Mouse (Mus musculus) embryonic facial prominence, embryonic 13.5 days (tissue): ENCODE results near the gene Gpx8. TPM values are rescaled to one million over a fixed set of nuclear protein-coding genes. Genes with fewer than 3 reads are reported as not detected.

ENCODE experiments used
- ATAC-seq: fragments of 200-750 bp; cut with Nextera tagmentation; 2 replicates; pipeline ENCODE4 v1.8.0; 2017; ENCODE audit warnings: low read depth; ENCODE audit not compliant: insufficient number of reproducible peaks, insufficient read depth, low FRiP score, low TSS enrichment
- H3K27ac ChIP-seq: fragments of 300-500 bp; sonication (generic); 2 replicates; pipeline ENCODE4 v1.5.1; 2015; ENCODE audit warnings: moderate library complexity, mild to moderate bottlenecking, inconsistent platforms
- H3K27me3 ChIP-seq: fragments of 300-500 bp; sonication (generic); 2 replicates; pipeline ENCODE4 v1.6.1; 2015; ENCODE audit warnings: mild to moderate bottlenecking, inconsistent platforms
- H3K36me3 ChIP-seq: fragments of 300-500 bp; sonication (generic); 2 replicates; pipeline ENCODE4 v1.6.1; 2015; ENCODE audit warnings: mild to moderate bottlenecking, inconsistent platforms
- H3K4me1 ChIP-seq: fragments of 300-500 bp; sonication (generic); 2 replicates; pipeline ENCODE4 v1.6.1; 2015; ENCODE audit warnings: inconsistent platforms
- H3K4me2 ChIP-seq: fragments of 300-500 bp; sonication (generic); 2 replicates; pipeline ENCODE4 v1.6.1; 2015; ENCODE audit warnings: moderate library complexity, mild to moderate bottlenecking, inconsistent platforms
- H3K4me3 ChIP-seq: fragments of 300-500 bp; sonication (generic); 2 replicates; pipeline ENCODE4 v1.5.1; 2015; ENCODE audit warnings: mild to moderate bottlenecking, inconsistent platforms
- H3K9ac ChIP-seq: fragments of 300-500 bp; sonication (generic); 2 replicates; pipeline ENCODE4 v1.6.1; 2015; ENCODE audit warnings: mild to moderate bottlenecking, inconsistent platforms
- H3K9me3 ChIP-seq: fragments of 300-500 bp; sonication (generic); 2 replicates; pipeline ENCODE4 v1.6.1; 2016; ENCODE audit warnings: inconsistent platforms
- WGBS: fragments of 180-500 bp; shearing (Covaris S2); methylation state at CpG from one replicate; pipeline ENCODE4 v1.1.7; 2015; ENCODE audit warnings: mixed read lengths; 5-methylcytosine and 5-hydroxymethylcytosine counted together
- polyA plus RNA-seq: library from polyadenylated mRNA; unstranded; fragments of >200 nt; fragmentation: Nextera tagmentation; extraction: Ambion mirVana; gene quantifications from 2 replicates; pipeline ENCODE4 v1.2.1, GENCODE M21; 2015

The Gpx8 gene
- polyA plus RNA-seq, 1 experiment from 2014 or later = 205 TPM

DNA sequence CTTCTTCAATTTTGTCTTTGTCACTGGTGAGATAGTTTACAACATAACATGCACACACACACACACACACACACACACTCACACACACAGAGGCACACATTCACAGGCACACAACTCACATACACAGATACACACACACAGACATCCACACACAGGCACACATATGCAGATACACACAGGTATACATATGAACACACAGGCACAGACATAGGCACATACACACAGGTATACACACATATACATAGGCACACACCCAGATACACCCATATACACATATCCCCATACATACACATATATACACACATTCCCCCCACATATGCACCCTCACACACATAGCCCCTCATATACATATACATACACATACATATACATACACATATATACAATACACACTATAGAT lies 808 bp upstream of the Gpx8 start:
- peak overlapping the region; percentile 70 for H3K4me2 ChIP-seq
- H3K4me1 ChIP-seq = peaks cover 9% of the 10 kb centered on the region
- no peak overlapping the region for H3K9ac ChIP-seq
- H3K27ac ChIP-seq = no peak overlapping the region
- no peaks in the 10 kb centered on the region for H3K27me3 ChIP-seq
- H3K36me3 ChIP-seq = peaks cover 17% of the 10 kb centered on the region
- ATAC-seq = no peak
- no peaks in the 10 kb centered on the region for H3K9me3 ChIP-seq
- no peak overlapping the region for H3K4me3 ChIP-seq

DNA sequence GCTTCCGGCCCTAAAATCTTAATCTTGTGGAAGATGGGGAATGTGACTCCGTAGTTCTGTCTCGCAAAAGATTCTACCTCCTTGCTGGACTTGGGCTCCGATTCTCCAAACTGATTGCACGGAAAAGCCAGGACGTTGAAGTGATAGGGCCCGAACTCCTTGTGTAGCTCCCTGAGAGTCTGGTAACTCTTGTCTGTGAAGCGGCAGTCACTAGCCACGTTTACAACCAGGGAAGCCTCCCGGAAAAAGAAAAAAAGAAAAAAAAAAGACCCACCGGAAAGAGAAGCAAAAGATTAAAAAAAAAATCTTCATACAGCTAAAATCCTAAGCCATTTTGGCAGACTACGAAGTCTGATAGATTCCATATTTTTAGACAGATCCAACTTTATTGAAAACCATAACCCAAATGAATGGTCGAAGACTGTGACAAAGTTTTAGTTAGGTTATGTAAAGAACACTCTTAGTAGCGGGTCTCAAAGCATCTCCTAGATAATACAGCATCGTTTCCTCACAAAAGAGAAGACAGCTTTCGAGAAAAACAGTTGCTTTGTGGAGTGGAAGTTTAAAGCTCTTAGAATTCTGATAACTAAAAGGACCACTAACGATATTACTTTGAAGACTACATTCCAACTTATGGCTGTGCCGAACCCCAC lies 626 bp downstream of the Gpx8 start:
- Histone ChIP-seq H3K27me3 (no peaks in the 10 kb centered on the region), H3K9ac (peak overlapping the region; percentile 75), H3K4me3 (peak overlapping the region; percentile 65), H3K4me1 (peaks cover 9% of the 10 kb centered on the region), H3K4me2 (peak overlapping the region; percentile 70), H3K27ac (peak overlapping the region; percentile 88), H3K36me3 (peaks cover 26% of the 10 kb centered on the region), H3K9me3 (no peaks in the 10 kb centered on the region)
- ATAC-seq = no peak
- WGBS = 8% methylated on average over 18 of the region's 18 CpGs

DNA sequence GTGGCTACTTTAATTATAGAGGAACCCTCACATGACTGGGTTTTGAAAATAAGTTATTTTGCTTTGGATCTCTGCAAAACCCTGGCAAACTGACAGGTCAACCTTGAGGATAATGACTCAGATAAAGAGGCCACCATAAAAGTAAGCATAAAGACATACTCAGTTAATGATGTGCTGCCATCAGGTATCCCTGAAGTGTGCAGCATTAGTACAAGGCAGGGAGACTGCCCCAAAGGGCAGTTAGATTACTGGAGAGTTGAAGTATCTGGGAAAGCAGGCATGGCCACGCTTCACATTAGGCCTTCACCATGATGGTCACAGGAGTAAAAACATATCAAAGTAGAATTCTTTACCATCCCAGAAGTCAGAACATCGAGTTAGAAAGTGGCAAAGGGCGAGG lies 1.3 kb downstream of the Gpx8 start:
- H3K4me2 ChIP-seq = peak overlapping the region; percentile 70
- H3K4me3 ChIP-seq = peak overlapping the region; percentile 65
- WGBS = 50% methylated on average over 3 of the region's 3 CpGs
- H3K27ac ChIP-seq = peak overlapping the region; percentile 88; the same call in 1 of the 2 replicates
- H3K4me1 ChIP-seq = peaks cover 9% of the 10 kb centered on the region
- no peaks in the 10 kb centered on the region for H3K27me3 ChIP-seq
- H3K9me3 ChIP-seq = no peaks in the 10 kb centered on the region
- no peak for ATAC-seq
- H3K36me3 ChIP-seq = peaks cover 26% of the 10 kb centered on the region
- H3K9ac ChIP-seq = peak overlapping the region; percentile 75

DNA sequence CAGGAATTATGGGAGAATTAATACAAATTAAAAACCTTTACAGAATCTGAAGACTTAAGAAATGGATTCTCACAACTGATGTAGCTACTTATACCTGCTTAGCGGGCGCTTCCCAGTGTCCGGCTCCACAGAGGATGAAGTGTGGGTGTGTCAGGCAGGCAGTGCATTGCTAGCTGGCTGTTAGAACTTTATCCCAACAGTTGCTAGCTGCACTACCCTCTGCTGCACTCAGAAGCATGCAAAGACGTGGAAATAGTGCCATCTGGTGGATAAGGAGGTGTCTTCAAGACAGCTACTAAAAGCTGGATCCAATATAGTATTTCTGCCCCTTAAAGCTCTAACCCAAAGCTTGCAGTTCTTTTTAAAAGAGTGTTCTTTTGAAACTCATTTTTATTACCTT lies 10.4 kb downstream of the Gpx8 start:
- H3K4me1 ChIP-seq = peaks cover 22% of the 10 kb centered on the region
- no peak overlapping the region for H3K27ac ChIP-seq
- peak overlapping the region; percentile 56 for H3K4me3 ChIP-seq
- no peaks in the 10 kb centered on the region for H3K9me3 ChIP-seq
- ATAC-seq = peak; percentile 78
- 0% methylated on average over 4 of the region's 4 CpGs for WGBS
- peaks cover 47% of the 10 kb centered on the region for H3K27me3 ChIP-seq
- H3K4me2 ChIP-seq = peak overlapping the region; percentile 98
- H3K36me3 ChIP-seq = no peaks in the 10 kb centered on the region
- H3K9ac ChIP-seq = no peak overlapping the region

DNA sequence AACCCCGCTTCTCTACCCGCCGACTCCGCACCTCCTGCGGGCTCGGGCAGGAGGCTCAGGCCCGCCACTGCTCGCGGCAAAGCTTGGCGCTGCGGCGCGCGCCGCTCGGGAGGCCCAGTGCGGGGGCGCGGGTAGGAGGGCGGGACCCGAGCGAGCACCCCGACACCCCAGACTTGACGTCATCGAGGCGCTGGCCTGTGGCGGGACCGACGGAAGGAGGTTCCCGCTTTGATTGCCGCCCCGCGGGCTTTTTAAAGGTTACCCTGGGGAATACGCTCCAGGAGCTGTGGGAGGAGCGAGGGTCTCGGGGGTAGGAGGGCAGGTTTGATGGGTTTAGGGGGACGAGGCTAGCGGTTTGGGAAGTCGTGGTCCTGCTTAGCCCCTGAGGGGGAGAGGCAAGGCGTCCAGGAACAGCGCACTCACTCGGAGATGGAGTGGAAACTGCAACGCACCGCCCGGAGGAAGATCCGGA lies 11.2 kb downstream of the Gpx8 start, which contains the start of gene Cdc20b:
TSS of gene Cdc20b (plus strand) at position 162 of the 472 bp plus-strand sequence.
- H3K27ac ChIP-seq = no peak within 1 kb of the TSS
- H3K4me1 ChIP-seq = peaks cover 22% of the 10 kb centered on the region
- peak within 1 kb of the TSS; percentile 98 for H3K4me2 ChIP-seq
- peak within 1 kb of the TSS; percentile 65 for H3K9ac ChIP-seq
- WGBS = under 1% methylated on average over 46 of the region's 46 CpGs
- no peaks in the 10 kb centered on the region for H3K36me3 ChIP-seq
- no peaks in the 10 kb centered on the region for H3K9me3 ChIP-seq
- no peak for ATAC-seq
- peaks cover 50% of the 10 kb centered on the region for H3K27me3 ChIP-seq
- H3K4me3 ChIP-seq = peak within 1 kb of the TSS; percentile 56

DNA sequence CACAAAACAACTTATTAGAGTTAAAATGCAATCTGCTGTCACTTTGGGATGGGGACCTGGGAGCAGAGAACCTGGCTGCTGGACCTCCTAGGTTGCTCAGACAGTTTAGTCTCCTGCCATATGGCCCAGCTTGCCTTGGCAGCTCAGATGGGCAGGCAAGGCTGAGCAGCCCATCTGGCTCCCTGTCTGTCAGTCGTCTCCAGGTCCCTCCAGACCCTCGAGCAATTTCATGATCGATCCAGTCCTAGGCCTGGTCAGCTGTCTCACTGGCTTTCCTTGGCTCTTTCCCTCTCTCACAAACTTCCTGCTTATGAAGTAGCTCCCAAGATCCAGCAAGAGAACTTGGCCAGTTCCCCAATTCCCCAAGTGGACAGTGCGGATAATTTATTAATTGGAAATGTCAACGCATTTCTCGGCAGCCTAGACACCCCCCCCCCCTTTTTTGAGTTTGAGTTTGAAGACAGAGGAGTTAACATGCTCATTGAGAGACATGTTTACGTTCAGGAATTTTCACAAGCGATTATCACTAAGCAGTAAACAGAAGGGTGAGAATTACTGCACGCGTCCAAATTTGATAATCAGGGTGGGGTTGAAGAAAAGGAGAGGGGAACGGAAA lies 11.8 kb downstream of the Gpx8 start:
- H3K9ac ChIP-seq = peak overlapping the region; percentile 65
- ATAC-seq = no peak
- WGBS = 2% methylated on average over 11 of the region's 11 CpGs

DNA sequence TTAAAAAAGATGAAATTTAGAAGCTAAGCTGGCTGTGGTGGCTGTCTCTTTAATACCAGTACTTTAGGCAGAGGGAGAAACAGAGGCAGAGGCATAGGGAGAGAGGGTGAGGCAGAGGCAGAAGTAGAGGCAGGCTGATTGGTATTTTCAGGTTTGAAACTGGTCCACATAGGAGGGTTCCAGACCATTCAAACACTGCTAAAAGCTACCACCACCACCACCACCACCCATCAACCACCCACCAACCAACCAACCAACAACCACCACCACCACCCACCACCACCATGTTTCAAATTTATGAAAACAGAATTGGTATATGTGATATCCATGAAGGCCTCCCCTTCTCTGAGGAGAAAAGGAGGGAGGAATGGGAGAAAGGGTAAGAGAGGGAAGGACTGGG lies 13.4 kb downstream of the Gpx8 start:
- H3K4me1 ChIP-seq = peaks cover 22% of the 10 kb centered on the region
- H3K4me3 ChIP-seq = no peak overlapping the region
- H3K27me3 ChIP-seq = peaks cover 60% of the 10 kb centered on the region
- no peak for ATAC-seq
- H3K9ac ChIP-seq = no peak overlapping the region
- H3K4me2 ChIP-seq = no peak overlapping the region
- H3K9me3 ChIP-seq = no peaks in the 10 kb centered on the region
- no peak overlapping the region for H3K27ac ChIP-seq
- H3K36me3 ChIP-seq = no peaks in the 10 kb centered on the region

More for the DNA sequence above, 11.8 kb downstream of the Gpx8 start:
- no peak overlapping the region for H3K27ac ChIP-seq
- no peaks in the 10 kb centered on the region for H3K9me3 ChIP-seq
- H3K4me3 ChIP-seq = peak overlapping the region; percentile 56
- peak overlapping the region; percentile 98 for H3K4me2 ChIP-seq
- H3K4me1 ChIP-seq = peaks cover 22% of the 10 kb centered on the region
- peaks cover 54% of the 10 kb centered on the region for H3K27me3 ChIP-seq
- H3K36me3 ChIP-seq = no peaks in the 10 kb centered on the region

DNA sequence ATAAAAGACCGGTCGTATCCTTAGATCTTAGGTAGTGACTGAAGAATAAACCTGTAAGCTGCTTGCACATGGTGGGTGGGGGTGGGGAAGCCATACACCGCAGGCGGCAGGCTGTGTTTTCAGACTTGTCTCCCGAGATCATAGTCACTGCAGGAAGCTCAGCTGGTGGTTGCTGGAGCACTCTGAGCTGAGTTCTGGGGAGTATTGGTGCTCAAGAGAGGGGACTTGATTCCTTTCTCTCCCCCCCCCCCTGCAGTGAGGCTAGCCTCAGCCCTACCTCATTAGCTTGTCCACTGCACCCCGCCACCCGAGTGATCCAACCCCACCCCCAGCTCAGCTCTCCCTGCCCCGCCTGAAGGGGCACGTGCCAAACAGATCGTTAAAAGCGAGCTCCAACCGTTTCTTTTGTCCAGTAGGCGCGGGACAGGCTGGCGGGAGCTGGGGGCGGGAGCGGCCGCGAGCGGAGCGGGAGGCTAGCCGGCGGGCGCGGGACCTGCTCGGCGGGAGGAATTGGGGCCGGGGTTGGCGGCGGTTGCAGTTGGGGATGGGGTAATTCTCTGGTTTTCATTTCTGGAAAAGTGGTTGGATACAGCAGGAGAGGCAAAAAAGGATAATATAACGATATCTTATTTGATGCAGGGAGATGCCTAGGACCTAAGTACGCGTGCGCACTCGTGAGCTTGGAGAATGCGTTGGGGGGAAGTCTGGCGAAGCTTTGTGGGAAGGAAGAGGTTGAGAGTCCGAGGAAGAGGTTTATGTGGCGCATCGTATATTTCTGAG lies 14.2 kb downstream of the Gpx8 start:
- Histone ChIP-seq H3K4me1 (peaks cover 22% of the 10 kb centered on the region), H3K9ac (peak overlapping the region; percentile 73), H3K9me3 (no peaks in the 10 kb centered on the region), H3K27ac (peak overlapping the region; percentile 16; the same call in 1 of the 2 replicates), H3K4me2 (peak overlapping the region; percentile 96), H3K36me3 (no peaks in the 10 kb centered on the region), H3K4me3 (peak overlapping the region; percentile 58), H3K27me3 (peaks cover 55% of the 10 kb centered on the region)
- WGBS = under 1% methylated on average over 40 of the region's 40 CpGs
- 0 out of 2 replicates have a peak, but pooled peaks have one; percentile 43 for ATAC-seq

DNA sequence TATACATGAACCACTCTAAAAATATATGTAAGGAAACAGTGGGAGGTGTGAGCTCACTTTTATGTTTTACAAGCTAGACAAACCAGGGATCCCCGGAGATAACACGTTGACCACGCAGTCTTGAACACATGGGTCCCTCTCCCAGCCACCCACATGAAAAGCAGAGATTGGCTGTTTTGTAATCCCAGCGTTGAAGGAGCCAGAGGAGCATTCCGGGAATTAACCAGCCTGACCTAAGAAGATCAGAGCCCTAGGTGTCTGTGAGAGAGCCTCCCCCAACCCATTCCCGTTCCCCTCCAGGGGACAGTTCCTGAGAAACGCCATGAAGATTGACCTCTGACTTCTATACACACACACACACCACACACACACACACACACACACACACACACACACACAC lies 14.9 kb downstream of the Gpx8 start:
- Histone ChIP-seq H3K4me2 (peak overlapping the region; percentile 96), H3K36me3 (no peaks in the 10 kb centered on the region), H3K4me3 (peak overlapping the region; percentile 58), H3K27ac (no peak overlapping the region), H3K9me3 (no peaks in the 10 kb centered on the region), H3K27me3 (peaks cover 55% of the 10 kb centered on the region), H3K4me1 (peaks cover 22% of the 10 kb centered on the region), H3K9ac (peak overlapping the region; percentile 73; the same call in 1 of the 2 replicates)
- WGBS = 2% methylated on average over 7 of the region's 7 CpGs
- ATAC-seq = no peak

DNA sequence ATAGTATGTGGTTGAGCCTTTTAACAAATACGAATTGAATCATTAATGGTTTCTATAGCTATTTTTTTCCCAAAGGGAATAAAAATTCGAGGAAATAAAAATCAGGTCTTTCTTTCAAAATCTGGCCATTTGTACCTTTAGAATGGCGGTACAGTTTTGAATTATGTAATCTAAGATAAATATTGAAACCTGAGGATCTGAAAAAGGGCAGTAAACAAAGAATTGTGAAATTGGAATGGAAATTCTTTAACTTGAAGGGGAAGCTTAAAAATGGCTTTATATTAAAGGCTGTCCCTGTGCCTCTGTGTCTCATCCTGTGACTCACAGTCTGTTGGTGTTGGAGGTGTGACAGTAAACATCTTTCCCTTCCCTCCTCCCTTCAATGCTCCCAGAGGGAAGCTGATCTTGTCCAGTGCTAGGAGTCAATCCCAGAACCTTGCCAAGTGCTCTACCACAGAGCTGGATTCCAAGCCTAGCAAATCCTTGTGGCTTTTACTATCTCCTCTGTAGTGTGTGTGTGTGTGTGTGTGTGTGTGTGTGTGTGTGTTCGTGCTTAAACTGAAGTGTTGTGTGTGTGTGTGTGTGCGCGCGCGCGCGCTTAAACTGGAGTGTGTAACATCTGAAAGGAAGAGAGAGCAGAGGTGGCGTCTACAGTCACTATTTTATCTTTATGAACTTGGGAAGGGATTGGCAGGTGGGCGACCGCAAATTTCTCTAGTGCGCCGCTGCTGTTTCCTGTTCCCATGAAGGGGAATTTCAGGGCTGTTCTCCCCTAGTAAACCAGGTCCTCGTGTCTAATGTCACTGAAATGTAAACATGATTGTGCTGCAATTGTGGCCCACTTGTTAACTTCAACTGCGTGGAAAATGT lies 22.7 kb downstream of the Gpx8 start:
- ATAC-seq = no peak
- 80% methylated on average over 17 of the region's 17 CpGs for WGBS
- Histone ChIP-seq H3K27ac (no peak overlapping the region), H3K27me3 (peaks cover 3% of the 10 kb centered on the region; the same call in 1 of the 2 replicates), H3K4me3 (no peak overlapping the region), H3K4me1 (no peaks in the 10 kb centered on the region), H3K4me2 (no peak overlapping the region), H3K9ac (no peak overlapping the region), H3K36me3 (no peaks in the 10 kb centered on the region), H3K9me3 (no peaks in the 10 kb centered on the region)

DNA sequence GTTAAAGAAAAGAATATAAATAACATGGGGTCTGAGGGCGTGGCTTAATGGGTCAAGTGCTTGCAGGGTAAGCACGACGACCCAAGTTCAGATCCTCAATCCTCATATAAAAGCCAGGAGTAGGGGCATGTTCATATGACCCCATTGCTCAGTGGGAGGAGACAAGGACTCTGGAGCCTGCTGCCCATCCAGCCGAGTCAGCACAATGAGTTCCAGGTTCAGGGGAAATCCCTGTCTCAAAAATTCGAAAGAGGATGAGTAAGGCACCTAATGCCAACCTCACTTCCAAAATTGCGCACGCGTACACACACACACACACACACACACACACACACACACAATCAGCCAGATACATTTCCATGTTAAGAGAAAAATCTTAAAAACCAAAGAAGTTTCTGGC lies 23.7 kb downstream of the Gpx8 start:
- no peaks in the 10 kb centered on the region for H3K36me3 ChIP-seq
- no peak overlapping the region for H3K27ac ChIP-seq
- H3K4me3 ChIP-seq = no peak overlapping the region
- H3K9ac ChIP-seq = no peak overlapping the region
- no peaks in the 10 kb centered on the region for H3K4me1 ChIP-seq
- no peaks in the 10 kb centered on the region for H3K9me3 ChIP-seq
- peaks cover 3% of the 10 kb centered on the region; the same call in 1 of the 2 replicates for H3K27me3 ChIP-seq
- H3K4me2 ChIP-seq = no peak overlapping the region
- no peak for ATAC-seq
- WGBS = 71% methylated on average over 8 of the region's 8 CpGs
